Mouse (Mus musculus) forebrain, embryonic 12.5 days (tissue): ENCODE results near the gene Ppfia3. TPM values are rescaled to one million over a fixed set of nuclear protein-coding genes. Genes with fewer than 3 reads are reported as not detected.

Experiments
- ATAC-seq: fragments of 200-750 bp; cut with Nextera tagmentation; 2 replicates; pipeline ENCODE4 v1.8.0; 2017; ENCODE audit warnings: moderate TSS enrichment; ENCODE audit not compliant: low FRiP score
- H3K27ac ChIP-seq: fragments of 300-500 bp; sonication (generic); 2 replicates; pipeline ENCODE4 v1.5.1; 2016; ENCODE audit warnings: mild to moderate bottlenecking
- H3K27me3 ChIP-seq: fragments of 300-500 bp; sonication (generic); 2 replicates; pipeline ENCODE4 v1.6.1; 2016; ENCODE audit warnings: mild to moderate bottlenecking
- H3K36me3 ChIP-seq: fragments of 300-500 bp; sonication (generic); replicated peaks from 2 replicates; pipeline ENCODE4 v1.6.1; 2016; ENCODE audit warnings: mild to moderate bottlenecking
- H3K4me1 ChIP-seq: fragments of 300-500 bp; sonication (generic); 2 replicates; pipeline ENCODE4 v1.6.1; 2016
- H3K4me2 ChIP-seq: fragments of 300-500 bp; sonication (generic); 2 replicates; pipeline ENCODE4 v1.6.1; 2016; ENCODE audit warnings: mild to moderate bottlenecking, moderate library complexity
- H3K4me3 ChIP-seq: fragments of 300-500 bp; sonication (generic); replicated peaks from 2 replicates; pipeline ENCODE4 v1.5.1; 2016; ENCODE audit warnings: mild to moderate bottlenecking
- H3K9ac ChIP-seq: fragments of 300-500 bp; sonication (generic); 2 replicates; pipeline ENCODE4 v1.6.1; 2016; ENCODE audit warnings: mild to moderate bottlenecking
- H3K9me3 ChIP-seq: fragments of 300-500 bp; sonication (generic); 2 replicates; pipeline ENCODE4 v1.6.1; 2016
- WGBS: fragments of 180-500 bp; shearing (Covaris S2); methylation state at CpG from one replicate; pipeline ENCODE4 v1.1.7; 2016; 5-methylcytosine and 5-hydroxymethylcytosine counted together
- polyA plus RNA-seq: library from polyadenylated mRNA; unstranded; fragments of >200 nt; fragmentation: Nextera tagmentation; extraction: Ambion mirVana; gene quantifications from 2 replicates; pipeline ENCODE4 v1.2.1, GENCODE M21; 2016

Gene Ppfia3
- polyA plus RNA-seq, 1 experiment from 2014 or later, result 12.6 TPM

DNA sequence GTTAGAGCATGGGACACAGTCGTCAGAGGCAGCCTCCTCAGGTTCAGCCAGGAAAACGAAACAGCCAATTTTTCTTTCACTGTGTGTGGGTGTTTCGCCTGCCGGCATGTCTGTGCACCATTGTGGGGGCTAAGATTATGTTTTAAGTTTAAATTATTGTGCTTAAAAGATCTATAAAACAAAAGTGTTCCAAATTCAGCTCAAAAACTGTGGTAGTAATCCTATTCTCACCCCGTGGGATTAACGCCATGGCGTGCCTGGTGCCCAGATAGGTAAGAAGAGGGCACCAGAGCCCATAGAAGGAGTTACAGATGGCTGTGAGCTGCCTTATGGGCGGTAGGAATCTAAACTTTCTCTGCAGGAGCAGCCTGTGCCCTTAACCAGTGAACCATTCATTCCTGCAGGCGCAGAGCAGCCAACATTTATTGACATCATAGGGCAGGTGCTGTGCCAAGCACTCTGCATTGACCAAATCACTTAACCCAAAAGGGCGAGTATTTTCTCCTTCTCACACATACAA, 51.6 kb downstream of the Ppfia3 start:
- no peaks in the 10 kb centered on the region for H3K9me3 ChIP-seq
- H3K4me1 ChIP-seq, result peaks cover 13% of the 10 kb centered on the region; the same call in 1 of the 2 replicates
- no peak overlapping the region for H3K9ac ChIP-seq
- no peak for ATAC-seq
- no peak overlapping the region for H3K4me2 ChIP-seq
- 88% methylated on average over 10 of the region's 10 CpGs for WGBS
- no peak overlapping the region for H3K27ac ChIP-seq
- H3K36me3 ChIP-seq, result no peaks in the 10 kb centered on the region
- H3K4me3 ChIP-seq, result no peak overlapping the region
- H3K27me3 ChIP-seq, result no peaks in the 10 kb centered on the region

DNA sequence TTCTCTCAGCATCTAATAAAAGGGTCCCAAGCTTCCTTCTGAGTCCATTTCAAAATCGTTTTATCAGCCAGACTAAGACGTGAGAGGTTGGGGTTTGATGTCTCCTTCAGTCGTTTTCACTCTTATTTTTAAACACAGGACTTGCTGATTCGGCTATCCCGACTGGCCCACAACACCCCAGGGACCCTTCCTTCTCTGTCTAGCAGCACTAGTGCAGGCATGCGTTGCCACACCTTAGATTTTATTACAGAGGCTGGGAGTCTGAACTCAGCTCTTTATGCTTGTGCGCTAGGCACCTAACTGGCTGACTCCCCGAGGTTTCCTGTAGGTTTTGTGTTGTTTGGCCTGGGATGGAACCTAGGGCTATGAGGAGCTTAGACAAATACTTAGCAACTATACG, 53.3 kb downstream of the Ppfia3 start:
- 48% methylated on average over 9 of the region's 9 CpGs for WGBS
- no peak overlapping the region for H3K27ac ChIP-seq

DNA sequence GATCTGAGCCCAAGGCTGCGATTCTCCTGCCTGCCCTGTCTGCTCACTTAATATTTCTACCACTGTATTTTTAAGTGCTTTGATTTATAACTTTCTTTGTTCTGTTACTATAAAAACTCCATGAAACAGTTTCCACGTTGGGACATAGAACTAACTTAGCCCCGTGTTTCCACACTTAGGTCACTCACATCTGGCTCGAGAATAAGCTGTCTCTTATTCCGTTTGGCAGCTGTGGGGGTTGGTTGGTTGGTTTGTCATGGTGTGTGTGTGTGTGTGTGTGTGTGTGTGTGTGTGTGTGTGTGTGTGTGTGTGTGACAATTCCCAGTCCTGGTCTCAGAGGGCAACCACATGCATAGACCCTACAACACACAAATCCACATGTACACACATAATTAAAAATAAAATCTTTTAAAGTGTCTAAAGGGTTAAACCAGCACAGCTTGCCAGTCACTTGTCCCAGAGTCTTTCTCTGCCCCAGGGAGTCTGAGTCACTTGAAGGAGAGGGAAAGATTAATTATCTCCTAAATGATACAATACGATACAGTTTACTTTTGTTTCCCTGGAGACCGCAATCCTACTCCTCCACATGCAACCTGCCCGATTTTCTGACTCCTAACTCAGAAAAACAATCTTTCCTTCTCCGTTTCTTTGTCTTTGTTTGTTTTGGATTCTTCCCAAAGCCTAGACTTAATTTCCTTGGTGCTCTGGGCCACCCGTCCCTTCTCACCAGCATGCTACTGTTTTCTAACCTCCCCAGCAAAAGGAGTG, 53.9 kb downstream of the Ppfia3 start:
- H3K4me2 ChIP-seq, result no peak overlapping the region
- H3K4me3 ChIP-seq, result no peak overlapping the region
- peaks cover 23% of the 10 kb centered on the region for H3K4me1 ChIP-seq
- H3K27ac ChIP-seq, result no peak overlapping the region
- 29% methylated on average over 10 of the region's 10 CpGs for WGBS
- no peak for ATAC-seq
- H3K36me3 ChIP-seq, result no peaks in the 10 kb centered on the region
- H3K27me3 ChIP-seq, result no peaks in the 10 kb centered on the region
- H3K9me3 ChIP-seq, result no peaks in the 10 kb centered on the region
- no peak overlapping the region for H3K9ac ChIP-seq

More for the DNA sequence above, 53.3 kb downstream of the Ppfia3 start:
- no peaks in the 10 kb centered on the region for H3K36me3 ChIP-seq
- no peaks in the 10 kb centered on the region for H3K9me3 ChIP-seq
- ATAC-seq, result no peak
- H3K4me3 ChIP-seq, result no peak overlapping the region
- H3K4me2 ChIP-seq, result no peak overlapping the region
- H3K27me3 ChIP-seq, result no peaks in the 10 kb centered on the region
- no peak overlapping the region for H3K9ac ChIP-seq
- peaks cover 23% of the 10 kb centered on the region for H3K4me1 ChIP-seq

DNA sequence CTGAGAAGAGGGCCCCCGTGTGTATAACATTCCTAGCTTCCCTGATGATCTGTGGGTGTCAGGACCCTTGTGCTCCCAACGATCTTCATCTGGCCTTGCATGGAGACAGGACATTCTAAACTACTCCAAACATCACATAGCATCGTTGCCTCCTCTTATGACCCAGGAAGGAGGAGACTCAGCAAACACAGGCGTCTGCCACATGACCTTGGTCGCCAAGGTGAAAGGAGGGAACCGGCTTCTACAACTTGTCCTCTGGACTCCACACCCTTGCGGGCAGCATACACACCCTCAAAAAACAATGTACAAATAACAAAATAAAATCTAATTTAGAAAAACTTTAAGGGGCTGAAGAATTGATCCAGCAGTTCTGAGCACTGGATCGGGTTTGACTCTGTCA, 54.8 kb downstream of the Ppfia3 start:
- Histone ChIP-seq H3K36me3 (no peaks in the 10 kb centered on the region), H3K4me3 (no peak overlapping the region), H3K4me2 (no peak overlapping the region), H3K27ac (no peak overlapping the region), H3K9me3 (no peaks in the 10 kb centered on the region), H3K27me3 (0 out of 2 replicates have a peak, but pooled peaks cover 2% of the 10 kb centered on the region), H3K4me1 (peaks cover 23% of the 10 kb centered on the region), H3K9ac (no peak overlapping the region)
- ATAC-seq, result no peak
- WGBS, result 72% methylated on average over 8 of the region's 8 CpGs

DNA sequence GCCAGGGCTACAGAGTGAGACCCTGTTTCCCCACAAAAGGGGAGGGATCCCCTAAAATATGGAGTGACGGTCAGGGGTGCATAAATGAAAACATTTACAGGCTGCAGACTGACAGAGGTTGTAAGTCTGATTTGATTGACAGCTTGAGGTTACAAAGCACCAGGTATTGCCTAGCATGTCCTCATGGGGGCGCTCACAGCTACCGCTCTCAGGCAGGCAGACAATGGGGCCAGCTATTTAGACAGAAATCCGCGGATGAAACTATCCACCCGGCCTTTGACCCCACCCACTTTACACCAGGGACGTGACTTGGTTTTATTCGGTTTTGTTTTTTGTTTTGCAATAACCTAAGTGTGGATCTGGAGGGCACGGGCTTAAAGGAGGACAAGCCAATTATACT, 57.4 kb downstream of the Ppfia3 start:
- WGBS, result 7% methylated on average over 9 of the region's 9 CpGs
- H3K27ac ChIP-seq, result no peak overlapping the region; the same call in 1 of the 2 replicates

DNA sequence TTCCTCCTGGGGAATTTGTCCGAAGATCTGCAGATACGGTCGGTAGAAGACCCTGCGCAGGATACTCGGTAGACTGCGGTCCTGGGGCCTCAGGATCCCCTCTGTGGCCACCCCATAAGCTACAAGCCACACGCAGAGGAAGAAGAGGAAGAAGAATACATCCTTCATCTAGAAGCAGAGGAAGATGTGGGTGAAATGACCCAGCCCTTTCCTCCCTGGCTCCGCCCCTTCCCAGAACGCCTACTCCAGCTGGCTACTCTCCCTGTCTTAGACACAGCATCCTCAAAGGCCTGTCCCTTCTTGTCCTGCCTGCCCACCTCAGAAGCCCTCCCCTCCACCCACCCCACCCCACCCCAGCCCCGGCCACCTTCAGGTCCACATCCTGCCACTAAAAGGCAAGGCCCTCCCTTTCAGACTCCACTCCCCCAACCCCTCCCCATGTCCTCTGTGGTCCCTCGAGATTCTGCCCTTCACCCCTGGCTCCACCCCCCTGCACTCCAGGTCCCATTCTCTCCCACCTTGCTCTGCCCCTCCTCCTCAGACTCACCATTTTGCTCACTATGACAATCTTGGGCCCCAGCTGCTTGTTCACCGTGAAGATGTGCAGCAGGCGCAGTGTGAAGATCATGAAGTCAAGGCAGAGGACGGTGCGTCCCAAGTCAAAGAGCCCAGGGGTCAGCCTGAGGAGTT, 58.1 kb downstream of the Ppfia3 start:
- no peak for ATAC-seq
- no peaks in the 10 kb centered on the region for H3K9me3 ChIP-seq
- peaks cover 10% of the 10 kb centered on the region; the same call in 1 of the 2 replicates for H3K27me3 ChIP-seq
- H3K4me3 ChIP-seq, result no peak overlapping the region
- H3K9ac ChIP-seq, result peak overlapping the region; percentile 17; the same call in 1 of the 2 replicates
- H3K4me2 ChIP-seq, result no peak overlapping the region
- 66% methylated on average over 15 of the region's 15 CpGs for WGBS
- no peak overlapping the region for H3K27ac ChIP-seq
- H3K36me3 ChIP-seq, result no peaks in the 10 kb centered on the region
- peaks cover 33% of the 10 kb centered on the region for H3K4me1 ChIP-seq

More for the DNA sequence above, 57.4 kb downstream of the Ppfia3 start:
- Histone ChIP-seq H3K4me3 (no peak overlapping the region), H3K9me3 (no peaks in the 10 kb centered on the region), H3K4me2 (peak overlapping the region; percentile 4; the same call in 1 of the 2 replicates), H3K27me3 (peaks cover 7% of the 10 kb centered on the region; the same call in 1 of the 2 replicates), H3K4me1 (peaks cover 33% of the 10 kb centered on the region), H3K9ac (0 out of 2 replicates have a peak overlapping the region, but pooled peaks have one; percentile 17), H3K36me3 (no peaks in the 10 kb centered on the region)
- peak; percentile 41; the same call in 1 of the 2 replicates for ATAC-seq

DNA sequence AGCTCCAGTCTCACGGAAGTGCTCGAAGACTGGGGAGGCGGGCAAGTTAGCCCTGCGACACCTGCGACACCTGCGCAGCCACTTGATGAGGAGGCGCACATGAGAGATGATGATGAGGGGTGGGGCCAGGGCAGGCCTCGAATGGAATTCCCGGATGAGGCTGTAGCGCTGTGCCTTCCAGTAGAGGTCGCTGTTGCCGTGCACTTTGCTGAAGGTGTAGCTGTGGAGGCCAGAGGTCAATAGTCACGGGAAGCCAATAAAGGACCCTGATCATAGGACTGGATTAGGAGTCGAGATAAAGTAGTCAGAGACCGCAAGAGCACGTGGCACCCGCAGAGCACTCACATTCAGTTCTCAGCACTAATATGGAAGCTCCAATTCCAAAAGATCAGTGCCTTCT, 61.5 kb downstream of the Ppfia3 start:
- Histone ChIP-seq H3K4me1 (peaks cover 24% of the 10 kb centered on the region), H3K4me3 (peak overlapping the region; percentile 26), H3K9me3 (no peaks in the 10 kb centered on the region), H3K9ac (peak overlapping the region; percentile 38), H3K27me3 (peaks cover 24% of the 10 kb centered on the region), H3K36me3 (no peaks in the 10 kb centered on the region), H3K27ac (no peak overlapping the region), H3K4me2 (peak overlapping the region; percentile 53)
- 2% methylated on average over 17 of the region's 17 CpGs for WGBS
- no peak for ATAC-seq

DNA sequence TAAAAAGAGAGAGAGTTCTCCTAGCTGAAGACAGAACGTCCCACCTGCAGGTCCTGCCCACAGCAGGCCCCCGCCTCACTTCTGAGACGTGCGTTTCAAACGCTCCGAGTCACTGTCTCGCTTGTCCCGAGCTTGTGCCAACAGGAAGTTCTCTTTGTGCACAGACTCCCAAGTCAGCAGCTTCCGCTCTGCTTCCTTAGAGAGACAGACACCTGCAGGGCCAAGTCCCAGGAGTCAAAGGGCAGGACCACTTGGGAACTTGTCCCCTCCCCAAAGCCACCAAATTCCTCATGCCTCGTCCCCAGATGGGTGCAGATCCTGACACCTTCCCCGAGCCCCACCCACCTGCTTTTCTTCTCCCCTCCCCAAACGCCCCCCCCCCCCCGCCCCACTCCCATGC, 62.0 kb downstream of the Ppfia3 start:
- ATAC-seq, result no peak
- 11% methylated on average over 11 of the region's 13 CpGs for WGBS
- H3K36me3 ChIP-seq, result no peaks in the 10 kb centered on the region
- H3K9me3 ChIP-seq, result no peaks in the 10 kb centered on the region
- H3K27me3 ChIP-seq, result peaks cover 24% of the 10 kb centered on the region
- H3K9ac ChIP-seq, result peak overlapping the region; percentile 38
- H3K4me3 ChIP-seq, result peak overlapping the region; percentile 26
- no peak overlapping the region for H3K27ac ChIP-seq
- H3K4me2 ChIP-seq, result peak overlapping the region; percentile 53
- peaks cover 24% of the 10 kb centered on the region for H3K4me1 ChIP-seq

DNA sequence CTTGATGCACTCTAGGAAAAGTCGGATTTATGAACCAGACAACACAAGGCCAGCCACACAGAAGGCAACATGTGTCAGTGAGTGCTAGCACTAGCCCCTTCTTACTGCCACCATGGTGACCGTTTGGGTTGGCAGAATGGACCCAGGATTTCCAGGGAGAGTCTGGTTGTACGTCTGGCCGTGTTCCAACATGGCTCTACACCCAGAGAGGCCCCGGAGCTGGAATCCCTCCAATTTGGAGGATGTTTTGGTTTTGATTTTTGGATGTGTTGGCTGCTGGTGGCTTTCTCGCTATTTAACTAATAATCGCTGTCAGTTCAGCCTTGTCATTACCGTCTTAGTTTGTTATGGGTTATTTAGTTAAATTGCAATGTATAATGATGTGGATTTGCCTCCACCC, 64.2 kb downstream of the Ppfia3 start:
- Histone ChIP-seq H3K4me1 (peaks cover 14% of the 10 kb centered on the region), H3K27me3 (peaks cover 24% of the 10 kb centered on the region), H3K27ac (no peak overlapping the region), H3K4me3 (no peak overlapping the region), H3K4me2 (no peak overlapping the region), H3K9ac (no peak overlapping the region), H3K9me3 (no peaks in the 10 kb centered on the region), H3K36me3 (no peaks in the 10 kb centered on the region)
- WGBS, result 78% methylated on average over 8 of the region's 8 CpGs
- no peak for ATAC-seq

DNA sequence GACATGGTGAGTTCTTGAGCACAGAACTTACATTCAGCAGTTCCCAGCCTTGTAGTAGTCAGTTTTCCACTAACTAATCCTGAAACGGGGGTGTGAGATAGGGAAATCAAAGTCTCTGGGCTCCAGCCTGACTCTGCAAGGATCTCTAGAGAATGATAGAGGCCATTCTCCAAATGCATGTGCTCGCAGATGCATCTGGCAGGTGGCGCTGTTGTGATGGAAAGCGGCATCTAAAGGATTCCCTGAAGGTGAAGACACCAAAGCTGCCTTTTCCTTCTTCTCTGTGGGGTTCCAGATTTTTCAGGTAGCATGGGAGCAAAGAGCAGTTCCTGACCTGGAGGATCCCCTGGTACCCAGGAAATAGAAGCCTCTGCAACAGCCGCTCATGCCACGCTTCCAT, 66.5 kb downstream of the Ppfia3 start:
- Histone ChIP-seq H3K9me3 (no peaks in the 10 kb centered on the region), H3K4me3 (no peak overlapping the region), H3K27me3 (peaks cover 25% of the 10 kb centered on the region), H3K9ac (no peak overlapping the region), H3K36me3 (no peaks in the 10 kb centered on the region), H3K27ac (no peak overlapping the region), H3K4me1 (peaks cover 12% of the 10 kb centered on the region), H3K4me2 (no peak overlapping the region)
- ATAC-seq, result 0 out of 2 replicates have a peak, but pooled peaks have one; percentile 30
- WGBS, result 15% methylated on average over 6 of the region's 6 CpGs

DNA sequence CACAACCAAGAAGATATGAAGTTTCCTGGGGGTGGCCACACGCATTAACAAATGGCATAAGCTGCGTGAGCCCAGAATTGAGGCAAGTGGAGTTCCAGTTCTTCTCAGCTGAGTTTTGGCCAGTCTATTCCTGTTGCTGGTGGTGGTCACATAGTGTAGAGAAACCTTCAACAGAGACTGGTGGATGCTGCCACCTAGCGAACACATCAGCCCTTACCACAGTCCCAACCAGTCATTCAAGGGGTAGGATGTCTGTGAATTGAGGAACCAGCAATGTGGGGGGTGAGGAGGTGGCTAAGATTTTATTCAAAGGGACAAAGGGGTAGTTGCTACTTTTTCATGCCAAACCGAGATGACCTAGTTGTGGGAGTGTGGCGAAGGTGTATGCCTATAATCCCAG, 67.1 kb downstream of the Ppfia3 start:
- Histone ChIP-seq H3K4me2 (no peak overlapping the region), H3K27me3 (peaks cover 24% of the 10 kb centered on the region), H3K4me1 (peaks cover 7% of the 10 kb centered on the region), H3K36me3 (no peaks in the 10 kb centered on the region), H3K27ac (no peak overlapping the region), H3K9ac (no peak overlapping the region), H3K9me3 (no peaks in the 10 kb centered on the region), H3K4me3 (no peak overlapping the region)
- WGBS, result 16% methylated on average over 5 of the region's 5 CpGs
- ATAC-seq, result peak; percentile 83

DNA sequence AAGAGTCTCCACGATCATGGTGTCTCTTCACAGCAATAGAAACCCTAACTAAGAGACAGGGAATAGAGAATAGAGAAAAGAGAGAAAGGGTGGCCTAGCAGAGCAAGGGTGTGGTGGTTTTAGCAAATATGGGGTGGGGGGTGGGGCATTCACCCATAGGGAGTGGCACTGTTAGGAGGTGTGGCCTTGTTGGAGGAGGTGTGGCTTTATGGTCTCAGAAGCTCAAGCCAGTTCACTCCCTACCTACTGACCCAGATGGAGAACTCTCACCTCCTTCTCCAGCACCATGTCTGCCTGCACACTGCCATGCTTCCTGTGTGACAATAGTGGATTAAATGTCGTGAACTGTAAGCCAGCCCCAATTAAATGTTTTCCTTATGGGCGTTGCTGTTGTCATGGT, 69.3 kb downstream of the Ppfia3 start:
- Histone ChIP-seq H3K9me3 (no peaks in the 10 kb centered on the region), H3K4me1 (0 out of 2 replicates have a peak, but pooled peaks cover under 1% of the 10 kb centered on the region), H3K27me3 (peaks cover 20% of the 10 kb centered on the region), H3K9ac (no peak overlapping the region), H3K36me3 (no peaks in the 10 kb centered on the region), H3K4me2 (no peak overlapping the region), H3K27ac (no peak overlapping the region), H3K4me3 (no peak overlapping the region)
- WGBS, result 64% methylated on average over 3 of the region's 3 CpGs
- ATAC-seq, result no peak
